Mouse (Mus musculus): ENCODE measurements around the gene Copa.

DNA sequence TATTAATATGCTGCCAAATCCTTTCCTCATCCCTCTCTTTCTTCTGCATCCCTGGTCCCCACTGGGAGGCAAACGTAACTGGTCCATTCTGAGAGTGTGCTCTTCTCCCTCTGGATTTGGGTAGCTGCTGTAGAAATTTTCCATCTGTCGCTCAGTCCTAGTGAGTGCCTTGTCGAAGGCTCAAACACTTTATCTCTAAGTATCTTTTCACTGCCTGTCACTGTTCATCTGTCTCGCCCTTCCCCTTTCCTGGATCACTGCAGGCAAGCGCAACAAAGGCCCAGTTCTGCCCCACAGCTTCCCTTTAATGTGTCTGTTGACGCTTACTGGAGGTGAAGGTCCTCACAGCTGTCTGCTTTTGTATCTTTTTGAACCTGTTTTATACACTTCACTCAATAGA is 12.9 kb downstream of the Copa start:
- no peak for TF ChIP-seq CTCF (IDR thresholded peaks at IDR 0.05; ENCODE audit: borderline replicate concordance, control insufficient read depth, extremely low read depth, insufficient read depth, low read length, poor library complexity)
- no peak for TF ChIP-seq POLR2A (IDR thresholded peaks at IDR 0.05; ENCODE audit: control insufficient read depth, extremely low read depth, insufficient read depth, low read length, poor library complexity)
